Mouse (Mus musculus): ENCODE measurements at regions not wholly inside any gene's neighbourhood (a gene's known extent, or its start where the extent isn't known, plus 50 kb on each side); places are given as distances from the start of the nearest gene placed in this dataset. TPM values are rescaled to one million over a fixed set of nuclear protein-coding genes. Genes with fewer than 3 reads are reported as not detected.
A peak's percentile ranks its signal among the peaks of the same experiment; 100 is the strongest.

- WGBS, result 0% methylated on average over 31 of the region's 35 CpGs
- H3K4me1 ChIP-seq, result peaks cover 15% of the 10 kb centered on the region
Observed at GRCm38 (mm10) chr2:180385967-180386688, 51.6 kb upstream of the Gata5 start.

GRCm38 (mm10) chr2:180385231-180385895 is 50.9 kb upstream of the Gata5 start:
- ATAC-seq (replicated peaks), result peak; percentile 55; the same call in 1 of the 2 replicates
- peaks cover 15% of the 10 kb centered on the region for H3K4me1 ChIP-seq
- 0 out of 2 replicates have a peak overlapping the region, but pooled peaks have one; percentile 32 for H3K9ac ChIP-seq (replicated peaks)
- H3K36me3 ChIP-seq, result no peaks in the 10 kb centered on the region
- peaks cover 53% of the 10 kb centered on the region for H3K27me3 ChIP-seq
- peak overlapping the region; percentile 47 for H3K4me3 ChIP-seq
- H3K27ac ChIP-seq (replicated peaks), result no peak overlapping the region
- peak overlapping the region; percentile 82 for H3K4me2 ChIP-seq (replicated peaks)
- H3K9me3 ChIP-seq, result no peaks in the 10 kb centered on the region
- WGBS, result 4% methylated on average over 26 of the region's 26 CpGs

More at GRCm38 (mm10) chr2:180385967-180386688, 51.6 kb upstream of the Gata5 start:
- Histone ChIP-seq H3K4me2 (replicated peaks) (peak overlapping the region; percentile 82), H3K9ac (replicated peaks) (peak overlapping the region; percentile 38), H3K9me3 (no peaks in the 10 kb centered on the region), H3K27me3 (peaks cover 53% of the 10 kb centered on the region), H3K36me3 (no peaks in the 10 kb centered on the region), H3K27ac (replicated peaks) (no peak overlapping the region), H3K4me3 (peak overlapping the region; percentile 47)
- peak; percentile 49 for ATAC-seq (replicated peaks)

Small RNAs in the stretch of these regions (microRNA-seq; reads per million reads assigned to microRNA genes)
- gene Mir133a-2 (not detected), gene Mir1a-1 (not detected)
